Mouse (Mus musculus): ENCODE measurements around the gene Asb7.

Asb7 gene

GRCm38 (mm10) chr7:66655471-66655870 lies 33.9 kb downstream of the Asb7 start:
- DNase-seq (ENCODE audit: low spot score in 2 of 2): no peak

- DNase-seq (ENCODE audit: low spot score in 2 of 2): no peak
These were observed 35.8 kb downstream of the Asb7 start for GRCm38 (mm10) chr7:66653596-66653995.

GRCm38 (mm10) chr7:66652216-66652615 lies 37.2 kb downstream of the Asb7 start:
- no peak for DNase-seq (ENCODE audit: low spot score in 2 of 2)

GRCm38 (mm10) chr7:66650883-66651282 lies 38.5 kb downstream of the Asb7 start:
- DNase-seq (ENCODE audit: low spot score in 2 of 2): no peak

GRCm38 (mm10) chr7:66649181-66649580 lies 40.2 kb downstream of the Asb7 start:
- no peak for DNase-seq (ENCODE audit: low spot score in 2 of 2)

GRCm38 (mm10) chr7:66645736-66646135 lies 43.7 kb downstream of the Asb7 start:
- no peak for DNase-seq (ENCODE audit: low spot score in 2 of 2)

GRCm38 (mm10) chr7:66633351-66633750 lies 56.0 kb downstream of the Asb7 start:
- no peak for DNase-seq (ENCODE audit: low spot score in 2 of 2)

- no peak for DNase-seq (ENCODE audit: low spot score in 2 of 2)
These were observed 59.1 kb downstream of the Asb7 start for GRCm38 (mm10) chr7:66630154-66630800.

GRCm38 (mm10) chr7:66629419-66629818 lies 60.0 kb downstream of the Asb7 start:
- no peak for DNase-seq (ENCODE audit: low spot score in 2 of 2)

- no peak for DNase-seq (ENCODE audit: low spot score in 2 of 2)
These were observed 66.0 kb downstream of the Asb7 start for GRCm38 (mm10) chr7:66623436-66623835.

GRCm38 (mm10) chr7:66601846-66602245 lies 87.5 kb downstream of the Asb7 start:
- no peak for DNase-seq (ENCODE audit: low spot score in 2 of 2)

GRCm38 (mm10) chr7:66600622-66601610 lies 88.5 kb downstream of the Asb7 start:
- DNase-seq (ENCODE audit: low spot score in 2 of 2): no peak

GRCm38 (mm10) chr7:66600126-66600525 lies 89.3 kb downstream of the Asb7 start:
- no peak for DNase-seq (ENCODE audit: low spot score in 2 of 2)

- DNase-seq (ENCODE audit: low spot score in 2 of 2): no peak
These were observed 91.5 kb downstream of the Asb7 start for GRCm38 (mm10) chr7:66597900-66598299.
